Mouse (Mus musculus) monocyte, adult 5-6 weeks (primary cell): ENCODE results near the gene Brd2. TPM values are rescaled to one million over a fixed set of nuclear protein-coding genes. Genes with fewer than 3 reads are reported as not detected.

Source experiments
- ATAC-seq: fragments of 153-309, 156-312 bp; replicated peaks from 2 replicates; pipeline ENCODE4 v1.8.0; 2017; ENCODE audit warnings: mild to moderate bottlenecking; ENCODE audit not compliant: low TSS enrichment, insufficient number of reproducible peaks, severe bottlenecking, poor library complexity, low FRiP score
- total RNA-seq: library from RNA; stranded (forward); fragments of 200-1000, 200-491, 200-594 nt; gene quantifications from 3 replicates; pipeline ENCODE4 v1.2.3, GENCODE M21; 2017

Brd2 gene
- total RNA-seq, 1 experiment from 2014 or later: 393 TPM

- no peak for ATAC-seq
Measured at GRCm38 (mm10) chr17:34098709-34099479, 23.5 kb downstream of the Brd2 start.

DNA sequence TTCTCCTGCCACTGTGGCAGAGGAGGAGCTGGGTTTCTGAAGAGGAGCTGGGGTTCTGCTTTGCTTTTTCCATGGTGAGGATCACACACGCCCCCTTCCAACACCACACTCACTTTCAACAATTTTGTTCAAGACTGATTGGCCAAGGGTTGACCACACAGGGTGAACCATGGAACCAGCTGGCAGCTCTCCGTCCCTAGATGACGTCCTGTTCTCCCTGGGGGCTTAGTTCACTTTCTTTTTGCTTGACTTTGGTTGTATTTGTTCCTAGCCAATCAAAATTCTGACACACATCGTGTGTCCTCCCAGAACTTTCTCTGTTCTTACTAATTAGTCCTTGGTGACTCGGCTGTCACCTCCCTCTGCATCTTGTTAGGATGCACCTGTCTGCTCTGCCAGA, 25.2 kb downstream of the Brd2 start:
- ATAC-seq: no peak

- ATAC-seq: no peak
Measured at GRCm38 (mm10) chr17:34096497-34097010, 25.9 kb downstream of the Brd2 start.

- peak; percentile 10; the same call in 1 of the 2 replicates for ATAC-seq
Measured at GRCm38 (mm10) chr17:34094283-34095035, 28.0 kb downstream of the Brd2 start.

DNA sequence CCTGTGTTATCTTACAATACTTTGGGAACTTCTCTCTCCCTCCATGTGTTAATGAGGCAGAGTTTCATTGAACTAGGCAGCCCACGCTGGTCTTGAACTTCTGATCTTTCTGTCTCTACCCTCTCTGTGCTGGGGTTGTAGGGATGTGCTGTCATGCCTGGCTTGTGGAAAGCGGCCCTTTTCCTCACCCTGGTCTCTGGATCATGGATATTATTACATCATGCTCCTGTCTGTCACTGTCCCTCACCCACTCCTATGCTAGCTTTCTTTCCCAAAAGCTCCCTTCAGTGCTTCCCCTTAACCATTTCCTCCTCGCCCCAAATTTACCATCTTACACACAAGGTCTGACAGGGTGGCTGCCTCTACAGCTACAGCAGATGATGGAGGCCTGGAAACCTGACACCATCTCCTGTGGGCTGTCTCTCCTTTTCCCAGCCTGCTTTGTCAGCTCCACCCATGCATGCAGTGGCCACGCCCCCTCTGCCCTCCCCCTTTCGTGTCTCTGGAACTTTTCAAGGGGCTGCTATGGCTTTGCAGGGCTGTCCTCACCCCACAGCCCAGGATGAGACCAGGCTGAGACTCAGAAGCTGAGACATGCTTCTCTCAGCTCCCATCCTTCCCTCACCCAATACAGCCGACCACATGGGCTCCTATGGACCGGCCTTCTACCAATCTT, 29.1 kb downstream of the Brd2 start:
- ATAC-seq: no peak

- ATAC-seq: 0 out of 2 replicates have a peak, but pooled peaks have one; percentile 18
Measured at GRCm38 (mm10) chr17:34092197-34092875, 30.1 kb downstream of the Brd2 start, which contains the start of gene H2-Oa. TSS of gene H2-Oa (plus strand) at chr17:34092340.

DNA sequence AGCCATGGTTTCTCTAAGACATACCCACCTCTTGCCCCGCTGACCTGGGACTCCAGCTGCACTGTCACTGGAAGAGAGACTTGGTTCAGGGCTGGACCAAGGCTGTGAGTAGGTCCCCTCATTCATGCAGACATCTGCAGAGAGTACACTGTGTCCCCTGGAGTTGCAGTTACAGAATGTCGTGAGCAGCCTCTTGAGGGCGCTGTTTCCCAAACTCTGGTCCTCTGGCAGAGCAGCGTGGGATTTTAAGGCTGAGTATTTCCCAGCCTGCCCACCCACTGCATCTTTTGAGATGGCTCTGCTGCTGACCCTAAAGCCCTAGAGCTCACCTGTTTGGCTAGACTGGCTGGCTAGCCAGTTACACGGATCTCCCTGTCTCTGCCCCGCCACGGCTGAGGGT, 31.5 kb downstream of the Brd2 start:
- no peak for ATAC-seq

DNA sequence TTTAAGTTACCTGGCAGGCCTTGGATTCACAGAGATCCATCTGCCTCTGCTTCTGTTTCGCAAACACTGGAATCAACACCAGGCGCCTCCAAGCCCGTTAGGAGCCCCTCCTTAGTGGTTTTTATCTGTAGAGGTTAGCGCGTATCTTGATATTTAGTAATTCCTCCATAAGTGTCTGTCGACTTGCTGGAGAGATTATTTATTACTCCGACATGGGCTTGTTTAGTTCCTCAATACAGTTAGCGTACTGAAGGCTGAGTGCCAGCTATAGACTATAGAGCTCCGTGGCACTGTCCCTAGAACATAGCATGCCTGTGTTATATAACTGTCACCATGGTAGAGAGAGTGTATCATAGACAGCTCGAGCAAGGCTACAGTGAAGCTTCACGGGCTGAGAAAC, 34.3 kb downstream of the Brd2 start:
- ATAC-seq: no peak

GRCm38 (mm10) chr17:34087386-34087785, 35.0 kb downstream of the Brd2 start:
- ATAC-seq: no peak

- ATAC-seq: no peak
Measured at GRCm38 (mm10) chr17:34083104-34083503, 39.3 kb downstream of the Brd2 start.

- ATAC-seq: peak; percentile 67
Measured at GRCm38 (mm10) chr17:34079621-34080020, 42.8 kb downstream of the Brd2 start.

GRCm38 (mm10) chr17:34079002-34079401, 43.4 kb downstream of the Brd2 start:
- no peak for ATAC-seq

DNA sequence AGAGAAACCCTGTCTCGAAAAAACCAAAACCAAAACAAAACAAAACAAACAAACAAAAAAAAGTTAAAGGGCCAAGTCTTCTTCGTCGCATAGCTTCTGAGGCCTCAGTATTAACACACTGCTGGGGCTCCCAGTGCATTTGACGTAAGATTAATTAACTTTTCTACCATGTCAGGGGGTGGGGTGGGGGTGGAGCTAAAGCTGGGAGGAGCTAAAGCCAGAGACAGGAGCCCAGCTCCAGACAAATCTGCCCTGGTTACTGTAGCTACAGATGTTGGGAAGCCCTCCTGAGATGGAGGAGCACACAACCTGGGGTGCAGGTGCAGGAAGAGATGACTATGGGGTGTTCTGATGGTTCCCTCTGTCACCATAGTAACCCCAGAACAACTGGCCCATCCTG, 44.3 kb downstream of the Brd2 start:
- no peak for ATAC-seq

GRCm38 (mm10) chr17:34077549-34077948, 44.9 kb downstream of the Brd2 start:
- peak; percentile 36; the same call in 1 of the 2 replicates for ATAC-seq

- ATAC-seq: no peak
Measured at GRCm38 (mm10) chr17:34075271-34075670, 47.2 kb downstream of the Brd2 start.

GRCm38 (mm10) chr17:34072091-34072490, 50.3 kb downstream of the Brd2 start:
- ATAC-seq: peak; percentile 59

- ATAC-seq: no peak
Measured at GRCm38 (mm10) chr17:34068864-34069263, 53.6 kb downstream of the Brd2 start.
